Mouse (Mus musculus) gastrocnemius, postnatal 36 days (tissue): ENCODE measurements around the gene Clec2d. TPM values are rescaled to one million over a fixed set of nuclear protein-coding genes. Genes with fewer than 3 reads are reported as not detected.

ENCODE experiments used
- DNase-seq, 2 experiments: peaks; one replicate each; pipeline ENCODE4 v3.0.0; 2022
- intact Hi-C: fragments of 180-260 bp; cut with DNase I; formaldehyde crosslinking; loops from one replicate; pipeline ENCODE4 v1.15.1; 2025
- total RNA-seq, 2 experiments: library from RNA; stranded (reverse); gene quantifications; 2 replicates each; pipeline ENCODE4 v1.2.3; 2021

Clec2d gene
- total RNA-seq, 2 experiments from 2014 or later, result 59.3 to 69.5 TPM

DNA sequence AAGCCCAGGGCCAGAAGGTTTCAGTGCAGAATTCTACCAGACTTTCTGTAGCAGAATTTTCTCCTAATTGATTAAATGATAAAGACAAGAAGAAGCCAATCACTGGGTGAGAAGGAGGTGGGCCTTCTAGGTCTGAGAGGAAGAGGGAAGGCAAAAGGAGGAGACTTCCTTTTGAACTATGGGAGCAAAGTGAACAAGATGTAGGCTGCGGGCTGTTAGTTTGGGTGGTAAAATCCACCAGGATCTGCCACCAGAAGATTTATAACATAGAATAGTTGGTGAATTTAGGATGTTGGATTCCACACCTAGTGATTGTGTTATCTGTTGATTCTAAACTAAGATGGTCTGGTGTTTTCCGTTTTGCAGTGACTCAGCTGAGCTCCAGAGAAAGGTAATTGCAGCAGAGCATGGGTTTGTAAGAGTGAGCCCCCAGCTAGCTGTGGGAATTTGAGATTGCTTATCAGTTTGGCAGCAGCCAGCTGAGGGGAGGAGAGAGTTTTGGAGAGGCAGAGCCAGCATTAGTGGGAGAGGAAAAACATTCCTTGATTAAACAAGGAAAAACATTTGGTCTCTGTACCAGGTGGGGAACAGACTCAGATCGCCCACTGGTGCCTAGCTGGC is 39.6 kb downstream of the Clec2d start:
- intact Hi-C loops, result loop anchor here (5.0 kb wide), 1 partner anchor 38 kb away; the partner anchor contains the start of gene Clec2d
- no peak for DNase-seq

DNA sequence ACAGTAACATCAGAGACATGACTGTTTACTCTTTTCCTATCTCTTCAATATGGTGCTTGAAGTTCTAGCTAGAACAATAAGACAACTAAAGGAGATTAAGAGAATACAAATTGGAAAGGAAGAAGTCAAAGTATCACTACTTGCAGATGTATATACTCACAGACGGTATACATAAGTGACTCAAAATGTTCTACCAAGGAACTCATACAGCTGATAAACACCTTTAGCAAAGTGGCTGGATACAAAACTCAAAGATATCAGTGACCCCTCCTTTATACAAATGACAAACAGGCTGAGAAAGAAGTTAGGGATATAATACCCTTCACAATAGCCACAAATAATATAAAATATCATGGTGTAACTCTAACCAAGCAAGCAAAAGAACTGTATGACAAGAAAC is 40.6 kb downstream of the Clec2d start:
- intact Hi-C loops, result no loop called here
- DNase-seq, result no peak

DNA sequence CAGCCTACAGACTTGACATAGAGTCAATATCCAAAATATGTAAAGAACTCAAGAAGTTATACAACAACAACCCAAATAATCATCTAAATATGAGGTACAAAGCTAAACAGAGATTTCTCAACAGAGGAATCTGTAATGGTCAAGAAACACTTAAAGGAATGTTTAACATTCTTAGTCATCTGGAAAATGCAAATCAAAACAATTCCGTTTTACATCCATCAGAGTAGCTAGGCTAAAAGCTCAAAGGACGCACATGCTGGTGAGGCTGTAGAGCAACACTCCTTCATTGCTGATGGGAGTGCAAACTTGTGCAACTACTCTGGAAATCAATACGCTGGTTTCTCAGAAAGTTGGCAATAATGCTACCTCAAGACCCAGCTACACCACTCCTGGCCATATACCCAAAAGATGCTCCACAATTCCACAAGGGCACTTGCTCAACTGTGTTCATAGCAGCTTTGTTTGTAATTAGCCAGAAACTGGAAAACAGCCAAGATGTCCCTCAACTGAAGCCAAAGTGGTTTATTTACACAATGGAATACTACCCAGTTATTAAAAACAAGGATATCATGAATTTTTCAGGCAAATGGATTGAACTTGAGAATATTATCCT is 41.9 kb downstream of the Clec2d start:
- intact Hi-C loops, result no loop called here
- no peak for DNase-seq

DNA sequence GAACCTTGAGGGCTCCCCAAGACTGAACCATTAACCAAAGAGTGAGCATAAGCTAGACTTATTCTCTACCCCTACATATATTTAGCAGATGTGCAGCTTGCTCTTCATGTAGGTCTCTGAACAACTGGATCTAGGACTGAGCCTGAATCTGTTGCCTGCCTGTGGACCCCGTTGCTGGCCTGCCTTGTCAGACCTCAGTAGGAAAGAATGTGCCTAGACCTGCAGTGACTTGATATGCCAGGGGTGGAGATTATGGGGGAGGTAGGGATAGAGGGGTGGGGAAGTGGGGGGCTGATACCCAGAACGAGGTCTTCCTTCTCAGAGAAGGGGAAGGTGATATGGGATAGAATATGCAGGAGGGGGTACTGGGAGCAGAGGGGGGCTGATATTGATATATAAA is 43.2 kb downstream of the Clec2d start:
- intact Hi-C loops, result no loop called here
- no peak for DNase-seq

DNA sequence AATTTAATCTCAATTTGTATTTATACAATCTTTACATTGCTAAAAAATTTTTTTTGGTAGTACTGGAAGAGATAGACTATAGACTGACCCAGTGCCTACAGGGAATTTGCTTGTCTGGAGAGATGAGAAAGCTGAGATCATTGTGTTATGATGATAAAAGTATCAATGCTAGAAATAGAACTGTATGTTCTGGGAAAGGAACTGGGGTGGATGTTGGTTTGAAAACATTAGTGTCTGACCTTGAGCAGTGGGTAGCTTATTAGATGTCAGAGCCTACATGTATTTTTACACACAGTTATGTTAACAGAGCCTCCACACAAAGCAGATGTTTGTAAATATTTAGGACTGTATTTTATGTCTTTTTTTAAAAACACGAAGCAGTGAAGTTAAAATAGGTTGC is 43.7 kb downstream of the Clec2d start:
- intact Hi-C loops, result no loop called here
- DNase-seq, result no peak

DNA sequence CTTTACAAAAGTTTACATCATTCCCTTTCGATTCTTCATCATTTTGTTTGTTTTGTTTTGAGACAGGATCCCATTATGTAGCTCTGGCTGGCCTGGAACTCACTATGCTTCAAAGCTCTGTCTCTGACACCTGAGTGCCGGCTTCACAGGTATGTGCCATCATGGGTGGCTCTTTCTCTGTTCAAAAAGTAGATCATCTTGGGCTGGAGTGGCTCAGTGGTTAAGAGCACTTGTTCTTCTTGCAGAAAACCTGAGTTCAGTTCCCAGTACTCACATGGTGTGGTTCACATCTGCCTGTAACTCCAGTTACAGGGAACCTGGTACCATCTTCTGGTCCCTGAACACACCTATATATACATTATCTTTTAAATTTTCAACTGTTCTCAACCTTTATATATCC is 44.7 kb downstream of the Clec2d start:
- DNase-seq, result no peak
- intact Hi-C loops, result no loop called here

DNA sequence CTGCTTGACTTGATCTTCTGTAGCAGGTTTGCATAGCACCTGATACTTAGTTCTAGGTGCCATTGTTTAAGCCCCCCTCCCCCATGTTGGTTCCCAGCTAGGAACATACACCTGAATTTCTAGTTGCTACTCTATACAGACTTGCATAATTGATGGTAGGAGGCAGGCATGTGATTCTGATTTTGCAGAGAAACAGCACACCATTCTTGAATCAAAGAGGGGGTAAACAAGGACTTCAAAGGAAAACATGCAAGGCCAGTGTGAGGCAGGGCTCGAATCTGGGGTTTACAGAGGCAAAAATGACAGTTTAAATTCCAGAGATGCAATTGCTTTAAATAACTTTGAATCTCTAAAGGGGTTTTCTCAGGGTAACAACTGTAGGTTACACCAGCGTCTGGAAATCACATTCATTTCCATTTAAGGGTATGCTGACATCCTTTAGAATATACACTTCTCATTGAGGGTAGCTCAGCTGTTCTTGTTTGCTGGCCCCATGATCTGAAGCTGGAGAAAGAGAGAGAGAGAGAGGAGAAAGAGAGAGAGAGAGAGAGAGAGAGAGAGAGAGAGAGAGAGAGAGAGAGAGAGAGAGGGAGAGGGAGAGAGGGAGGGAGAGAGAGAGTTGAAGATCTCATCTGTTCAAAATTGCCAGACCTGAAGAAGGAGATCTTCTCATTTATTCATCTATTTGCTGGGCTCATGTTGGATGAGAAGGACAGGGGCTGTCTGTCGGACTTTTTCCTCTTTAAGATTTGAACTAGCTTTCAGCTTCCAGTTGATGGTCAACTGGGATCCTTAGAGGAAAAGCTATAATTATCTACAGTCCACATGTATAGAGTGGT is 48.7 kb downstream of the Clec2d start:
- DNase-seq, result no peak
- intact Hi-C loops, result no loop called here

DNA sequence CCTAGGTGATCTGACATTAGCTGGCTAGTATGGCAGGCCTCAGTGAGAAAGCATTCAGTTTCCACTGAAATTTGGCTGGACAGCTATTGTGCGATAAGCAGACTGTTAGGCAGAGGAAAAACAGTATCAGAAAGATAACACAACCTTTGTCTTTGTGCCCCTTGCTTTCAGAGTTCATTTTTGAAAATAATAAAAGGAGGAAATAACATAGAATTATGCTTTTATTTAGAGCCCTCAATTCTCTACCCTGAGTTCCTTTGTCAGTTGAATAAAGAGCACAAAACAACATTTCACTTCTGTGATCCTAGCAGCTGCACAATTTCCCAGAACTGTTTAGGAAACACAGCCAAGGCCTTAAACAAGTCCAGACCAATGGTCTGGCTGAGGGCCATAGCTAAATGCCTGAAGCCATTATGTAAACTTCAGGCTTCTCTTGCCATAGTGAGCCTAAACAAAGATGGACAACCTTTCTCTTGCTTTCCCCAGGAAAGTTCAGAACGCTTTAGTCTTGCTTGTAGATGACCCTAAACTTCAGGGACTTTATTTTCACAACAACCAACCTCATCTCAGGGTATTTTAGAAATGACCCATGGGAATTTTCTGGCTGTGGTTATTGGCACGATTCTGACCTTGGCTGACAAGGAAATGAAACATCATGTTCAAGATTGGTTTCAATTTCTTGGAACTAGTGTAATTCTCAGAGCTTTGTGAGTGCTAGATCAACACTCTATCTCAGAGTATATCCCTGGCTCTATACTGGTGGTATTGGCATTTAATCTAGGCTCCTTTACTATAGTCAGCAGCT is 49.6 kb downstream of the Clec2d start:
- intact Hi-C loops, result loop anchor here (10.0 kb wide), 1 partner anchor 465 kb away; no protein-coding TSS in a partner anchor
- peak in 1 of 2 experiments; percentile 55 for DNase-seq

DNA sequence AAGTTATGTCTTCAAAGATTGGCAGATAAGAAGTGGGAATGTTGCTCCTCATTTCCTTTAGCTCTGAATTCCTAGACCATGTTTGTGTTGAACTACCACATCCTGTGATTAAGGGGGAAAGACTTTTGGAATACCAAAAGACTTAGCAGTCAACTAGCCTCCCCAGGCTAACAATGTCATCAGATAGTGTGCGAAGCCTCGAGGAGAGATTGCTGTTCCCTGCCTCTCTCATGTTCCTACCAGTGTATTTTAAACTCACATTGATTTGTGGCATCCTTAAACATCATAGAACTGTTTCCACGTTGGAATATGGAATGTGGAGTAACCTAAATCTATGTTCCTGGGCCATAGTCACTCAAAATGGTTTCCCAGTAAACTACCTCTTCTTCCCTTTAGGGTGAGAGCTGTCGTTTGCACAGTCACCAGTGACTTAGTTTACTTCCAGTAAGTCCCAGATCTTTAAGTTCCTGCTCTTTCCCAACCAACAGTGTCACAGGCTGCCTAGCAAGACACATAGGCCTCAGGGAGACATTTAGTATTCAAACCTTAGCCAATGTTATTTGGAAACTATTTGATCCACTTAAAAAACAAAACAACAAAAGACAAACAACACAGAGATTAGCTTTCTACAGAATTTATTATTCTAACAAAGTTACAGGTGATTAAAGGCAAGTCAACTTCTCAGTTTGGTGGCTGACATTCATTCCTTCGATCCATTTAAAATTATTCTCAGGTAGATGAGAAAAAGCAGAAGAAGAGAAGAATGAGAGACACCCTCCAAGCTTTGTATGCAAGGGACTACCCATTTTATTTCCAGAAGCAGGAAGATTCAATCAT is 51.8 kb downstream of the Clec2d start:
- intact Hi-C loops, result loop anchor here (10.0 kb wide), 1 partner anchor 467 kb away; no protein-coding TSS in a partner anchor
- no peak for DNase-seq

DNA sequence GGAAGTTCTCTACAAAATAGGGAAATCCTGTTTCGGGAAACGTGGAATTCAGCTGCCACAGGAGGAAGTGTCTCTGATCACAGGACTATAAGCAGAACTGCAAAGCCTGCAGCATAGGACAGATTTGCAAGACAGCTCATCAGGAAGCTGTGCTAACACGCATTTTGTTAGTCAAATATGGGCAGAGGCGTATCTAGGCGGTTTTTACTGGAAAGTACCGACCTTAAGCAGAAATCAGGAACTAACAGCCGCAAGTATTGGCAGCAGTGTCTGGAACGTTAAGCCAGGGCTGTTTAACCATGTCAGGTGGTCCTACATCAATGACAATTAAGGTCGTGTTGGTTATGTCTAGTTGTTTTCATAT is 52.4 kb downstream of the Clec2d start:
- no peak for DNase-seq

DNA sequence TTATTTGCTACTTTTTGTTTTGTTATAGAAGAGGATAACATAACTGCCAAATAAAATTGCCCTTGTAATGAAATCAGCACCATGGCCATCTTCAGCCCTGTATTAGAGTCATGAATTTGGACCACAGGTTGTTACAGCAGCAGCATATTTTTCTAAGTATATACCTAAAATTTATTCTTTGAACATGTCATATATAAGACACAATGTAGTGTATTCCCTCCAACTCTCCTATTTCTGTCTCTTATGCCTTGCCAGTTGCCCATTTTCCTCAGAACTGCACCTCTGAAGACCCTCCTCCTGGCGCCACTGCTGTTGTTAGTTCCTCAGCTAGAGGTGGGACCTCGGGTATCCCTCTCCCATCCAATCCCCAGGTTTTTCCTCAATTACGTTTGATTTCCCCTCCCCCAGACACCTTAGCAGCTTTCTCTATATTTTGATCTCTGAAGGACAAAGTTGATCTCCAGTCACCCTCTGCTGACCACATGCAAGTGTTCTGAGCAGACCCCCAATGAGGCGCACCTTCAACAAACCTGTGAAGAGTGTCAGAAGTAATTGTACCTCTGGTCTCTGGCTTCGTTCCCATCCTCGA is 53.0 kb downstream of the Clec2d start:
- no peak for DNase-seq
- intact Hi-C loops, result loop anchor here (10.0 kb wide), 1 partner anchor 469 kb away; no protein-coding TSS in a partner anchor

More for the DNA sequence above, 52.4 kb downstream of the Clec2d start:
- intact Hi-C loops, result loop anchor here (10.0 kb wide), 1 partner anchor 468 kb away; no protein-coding TSS in a partner anchor

DNA sequence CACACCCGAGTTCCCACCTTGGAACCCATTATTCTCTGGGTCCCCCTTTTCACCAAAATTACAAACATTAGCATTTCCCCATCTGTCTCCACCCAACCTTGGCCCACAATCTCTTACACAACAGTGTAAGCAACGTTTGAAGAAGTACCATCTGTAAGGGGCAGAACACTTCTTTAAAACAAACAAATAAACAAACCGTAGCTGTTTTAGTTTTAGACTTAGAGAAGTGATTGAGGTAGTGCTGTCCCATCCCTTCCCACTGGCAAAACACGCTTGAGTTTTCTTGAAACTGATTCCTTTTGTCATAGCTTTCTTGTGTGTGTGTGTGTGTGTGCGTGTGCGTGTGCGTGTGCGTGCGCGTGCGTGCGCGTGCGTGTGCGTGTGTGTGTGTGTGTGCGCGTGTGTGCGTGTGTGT is 53.5 kb downstream of the Clec2d start:
- intact Hi-C loops, result loop anchor here (10.0 kb wide), 1 partner anchor 469 kb away; no protein-coding TSS in a partner anchor
- DNase-seq, result no peak

DNA sequence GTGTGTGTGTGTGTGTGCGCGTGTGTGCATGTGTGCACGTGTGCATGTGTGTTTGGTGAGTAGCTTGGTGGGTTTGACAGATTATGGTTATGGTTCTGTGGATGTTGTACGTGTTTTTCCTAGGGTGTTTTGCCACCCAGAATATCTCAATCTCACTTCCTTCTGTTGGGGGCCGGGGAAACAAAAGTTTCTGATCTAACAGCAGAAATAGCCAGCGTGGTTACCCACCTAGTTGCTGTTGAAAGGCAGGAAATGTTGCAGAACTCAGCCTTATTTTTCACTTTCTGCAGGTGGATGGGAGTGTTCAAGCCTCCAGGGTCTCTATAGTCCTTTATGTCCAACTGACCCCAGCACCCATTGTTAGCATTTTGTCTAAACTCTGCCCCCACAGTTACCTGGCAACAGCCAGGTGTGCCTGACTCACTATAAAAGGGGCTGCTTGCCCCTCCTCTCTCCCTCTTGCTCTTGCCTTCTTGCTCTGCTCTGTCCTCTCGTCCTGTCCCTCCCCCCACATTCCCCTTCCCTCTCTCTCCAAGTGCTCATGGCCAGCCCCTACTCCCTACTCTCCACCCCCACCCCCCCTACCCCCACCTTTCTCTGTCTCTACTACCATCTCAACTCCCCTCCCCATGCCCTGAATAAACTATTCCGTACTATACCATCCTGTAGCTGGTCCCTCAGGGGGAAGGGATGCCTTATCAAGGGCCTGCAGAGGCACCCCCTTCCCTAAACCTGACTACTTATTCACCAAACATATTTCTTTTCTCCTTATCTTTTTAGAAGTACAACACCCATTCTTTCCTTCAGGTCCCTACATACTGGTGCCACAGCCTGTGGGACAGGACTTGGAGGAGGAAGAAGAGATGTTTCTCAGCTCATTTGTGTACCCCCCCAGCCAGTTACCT is 54.3 kb downstream of the Clec2d start:
- intact Hi-C loops, result loop anchor here (10.0 kb wide), 1 partner anchor 470 kb away; no protein-coding TSS in a partner anchor
- DNase-seq, result no peak

DNA sequence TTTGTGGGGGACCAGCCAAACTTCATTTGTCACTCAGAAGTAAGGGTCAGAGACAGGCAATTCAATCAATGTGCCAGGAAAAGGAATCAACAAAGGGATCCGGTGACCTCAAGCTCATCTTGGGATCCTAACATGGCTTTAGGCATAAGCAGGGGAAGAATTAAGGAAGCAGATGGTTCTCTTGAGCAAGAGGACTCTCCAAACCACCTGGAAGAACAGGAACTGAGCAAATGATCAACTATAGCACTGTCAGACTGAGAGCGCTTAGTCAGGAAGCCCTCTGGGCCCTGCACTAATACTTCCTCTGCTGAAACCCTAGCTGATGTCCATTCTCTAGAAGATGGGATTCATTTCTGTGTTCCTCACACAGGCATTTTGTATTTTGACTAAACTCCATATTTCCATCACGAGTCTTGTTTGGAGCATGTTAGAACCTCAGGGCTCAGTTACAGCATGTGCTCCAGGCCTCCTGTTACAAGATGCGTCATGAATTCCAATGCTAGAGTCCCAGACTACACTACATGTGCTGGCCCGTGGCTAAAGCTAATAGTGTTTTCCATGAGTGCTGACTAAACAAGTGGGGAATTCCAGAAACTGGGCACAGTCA is 55.5 kb downstream of the Clec2d start:
- DNase-seq, result peak in 1 of 2 experiments; percentile 39

More for the DNA sequence above, 55.5 kb downstream of the Clec2d start:
- intact Hi-C loops, result loop anchor here (2.0 to 10.0 kb wide), 2 partner anchors 19 to 471 kb away; no protein-coding TSS in a partner anchor
